ENCODE assay signal across 17 mouse cellular contexts in the genomic region with DNA sequence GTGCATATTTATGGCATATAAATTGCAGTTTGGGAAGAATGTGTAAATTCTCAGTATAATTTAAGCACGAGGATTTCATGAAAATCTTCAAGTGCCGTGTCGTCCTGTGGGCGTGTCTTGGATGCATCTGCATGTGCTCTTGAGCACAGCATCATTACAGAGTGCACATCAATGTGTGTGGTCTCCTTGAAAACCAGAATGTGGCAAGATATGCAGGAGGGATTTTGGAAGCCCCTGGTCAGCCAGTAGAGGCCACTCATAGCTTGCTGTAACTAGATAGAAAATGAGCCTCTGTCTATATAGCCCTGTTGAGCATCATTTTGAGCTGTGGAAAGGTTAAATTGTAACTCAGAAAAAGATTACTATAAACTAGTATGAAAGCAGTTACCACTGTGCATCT.
DNase-seq lines count a peak whose midpoint lies in the region; ATAC-seq lines count a peak whose summit lies in the region.
"Had no signal": no experiment of that assay in that cellular context is flagged by ENCODE, and none has a peak within 500 bp of the region (broad histone marks: within the 10 kb centered on the region; RNA-seq: fewer than 3 reads in every experiment).

No protein-coding gene starts in this region.

- ATAC-seq in hindbrain, embryonic 16.5 days = peak; percentile 56; the same call in 1 of the 2 replicates
- 0 out of 2 replicates have a peak, but pooled peaks have one; percentile 45 for ATAC-seq in midbrain, embryonic 15.5 days (replicated peaks)
- no peak for ATAC-seq in midbrain, embryonic 13.5 days
- ATAC-seq: lung, postnatal 0 days had no signal

- H3K4me2 ChIP-seq in hindbrain, embryonic 16.5 days (ENCODE audit: low read length) = no peak overlapping the region
- no peak overlapping the region for H3K4me2 ChIP-seq in midbrain, embryonic 15.5 days
- H3K4me2 ChIP-seq in midbrain, embryonic 13.5 days (replicated peaks) = no peak overlapping the region
- H3K4me2 ChIP-seq: heart, embryonic 12.5 days; liver, embryonic 13.5 days had no signal

- H3K9ac ChIP-seq in hindbrain, embryonic 16.5 days (ENCODE audit: low read depth, low read length) = no peak overlapping the region
- H3K9ac ChIP-seq in midbrain, embryonic 15.5 days = no peak overlapping the region
- H3K9ac ChIP-seq in midbrain, embryonic 13.5 days (replicated peaks) = no peak overlapping the region
- H3K9ac ChIP-seq: heart, embryonic 12.5 days; liver, embryonic 13.5 days had no signal

- H3K4me1 ChIP-seq in hindbrain, embryonic 16.5 days (ENCODE audit: control insufficient read depth, insufficient read depth, low read depth, low read length) = no peaks in the 10 kb centered on the region
- H3K4me1 ChIP-seq in hindbrain, embryonic 10.5 days (replicated peaks) = peaks cover 12% of the 10 kb centered on the region; the same call in 1 of the 2 replicates
- H3K4me1 ChIP-seq in midbrain, embryonic 15.5 days = peaks cover 9% of the 10 kb centered on the region
- peaks cover 19% of the 10 kb centered on the region for H3K4me1 ChIP-seq in midbrain, embryonic 13.5 days (replicated peaks)
- H3K4me1 ChIP-seq: liver, embryonic 13.5 days had no signal

- no peak overlapping the region for H3K27ac ChIP-seq in hindbrain, embryonic 16.5 days (ENCODE audit: low read depth, low read length)
- no peak overlapping the region for H3K27ac ChIP-seq in hindbrain, embryonic 10.5 days
- no peak overlapping the region for H3K27ac ChIP-seq in midbrain, embryonic 15.5 days
- H3K27ac ChIP-seq in midbrain, embryonic 13.5 days = no peak overlapping the region
- H3K27ac ChIP-seq: liver, embryonic 13.5 days had no signal

- H3K4me3 ChIP-seq in hindbrain, embryonic 16.5 days (ENCODE audit: low read length) = no peak overlapping the region
- no peak overlapping the region for H3K4me3 ChIP-seq in hindbrain, embryonic 10.5 days
- H3K4me3 ChIP-seq in midbrain, embryonic 15.5 days = no peak overlapping the region
- no peak overlapping the region for H3K4me3 ChIP-seq in midbrain, embryonic 13.5 days (replicated peaks)
- H3K4me3 ChIP-seq: heart, embryonic 12.5 days; liver, embryonic 13.5 days had no signal

- DNase-seq in cerebellum, postnatal 10 days = peak; percentile 22 to 23
- DNase-seq in cerebellum, postnatal 4 days (ENCODE audit: low spot score in 2 of 2) = no peak
- no peak for DNase-seq in hindbrain, embryonic 10.5 days (ENCODE audit: low spot score)
- no peak for DNase-seq in Muller cell, postnatal 12 days (ENCODE audit: inconsistent ontology term)
- DNase-seq in adrenal gland, postnatal 4 days (ENCODE audit: low spot score in 2 of 2) = no peak
- DNase-seq: adrenal gland, postnatal 10 days; gastrocnemius, postnatal 36 days; heart, postnatal 4 days; kidney, adult 18-20 months; kidney, postnatal 36 days; liver, embryonic 13.5 days; right cerebral cortex, postnatal 4 days had no signal

- H3K27me3 ChIP-seq in hindbrain, embryonic 16.5 days (replicated peaks; ENCODE audit: control insufficient read depth, insufficient read depth, low read length) = no peaks in the 10 kb centered on the region
- no peaks in the 10 kb centered on the region for H3K27me3 ChIP-seq in hindbrain, embryonic 10.5 days (ENCODE audit: insufficient read depth, poor library complexity, severe bottlenecking)
- H3K27me3 ChIP-seq in midbrain, embryonic 15.5 days (replicated peaks) = no peaks in the 10 kb centered on the region
- H3K27me3 ChIP-seq in midbrain, embryonic 13.5 days = no peaks in the 10 kb centered on the region
- H3K27me3 ChIP-seq: heart, embryonic 12.5 days; liver, embryonic 13.5 days had no signal

- H3K9me3 ChIP-seq in hindbrain, embryonic 16.5 days (ENCODE audit: control insufficient read depth, low read length) = no peaks in the 10 kb centered on the region
- no peaks in the 10 kb centered on the region for H3K9me3 ChIP-seq in hindbrain, embryonic 10.5 days
- H3K9me3 ChIP-seq in midbrain, embryonic 15.5 days = no peaks in the 10 kb centered on the region
- no peaks in the 10 kb centered on the region for H3K9me3 ChIP-seq in midbrain, embryonic 13.5 days
- H3K9me3 ChIP-seq: heart, embryonic 12.5 days; liver, embryonic 13.5 days had no signal

- H3K36me3 ChIP-seq in hindbrain, embryonic 16.5 days (ENCODE audit: control insufficient read depth, insufficient read depth, low read length) = no peaks in the 10 kb centered on the region
- no peaks in the 10 kb centered on the region for H3K36me3 ChIP-seq in hindbrain, embryonic 10.5 days
- H3K36me3 ChIP-seq in midbrain, embryonic 15.5 days (replicated peaks) = no peaks in the 10 kb centered on the region
- H3K36me3 ChIP-seq in midbrain, embryonic 13.5 days = no peaks in the 10 kb centered on the region
- H3K36me3 ChIP-seq: heart, embryonic 12.5 days; liver, embryonic 13.5 days had no signal

- WGBS in hindbrain, embryonic 16.5 days = 63% methylated on average over 4 of the region's 4 CpGs
- WGBS in hindbrain, embryonic 10.5 days = 82% methylated on average over 4 of the region's 4 CpGs
- 67% methylated on average over 4 of the region's 4 CpGs for WGBS in midbrain, embryonic 15.5 days
- WGBS in midbrain, embryonic 13.5 days = 59% methylated on average over 4 of the region's 4 CpGs

Comparison
In these comparisons a context has a peak if more than half of its experiments do, and no peak if none do; other contexts are left out.
1. DNase-seq: peak in cerebellum, postnatal 10 days (2 of 2); none in cerebellum, postnatal 4 days (0 of 2), hindbrain, embryonic 10.5 days (single experiment), Muller cell, postnatal 12 days (single experiment) and adrenal gland, postnatal 4 days (0 of 2).